Mouse (Mus musculus) embryo, embryonic 11 days (tissue): ENCODE results near the gene Stra6l.

ENCODE experiments used
- DNase-seq: peaks from one replicate; pipeline ENCODE4 v3.0.0-alpha.2; 2015

The Stra6l gene

GRCm38 (mm10) chr4:45848109-45848824 lies at the start of gene Stra6l:
Gene Stra6l (plus strand): TSS chr4:45848664.
- DNase-seq = peak; percentile 48

- peak; percentile 88 for DNase-seq
Measured at GRCm38 (mm10) chr4:45798964-45799363, 49.5 kb upstream of the Stra6l start, which contains the start of gene Aldh1b1. Gene Aldh1b1 (plus strand): TSS chr4:45799022.

- no peak for DNase-seq
Measured at GRCm38 (mm10) chr4:45799956-45800537, 48.4 kb upstream of the Stra6l start.

GRCm38 (mm10) chr4:45802900-45803299 lies 45.6 kb upstream of the Stra6l start:
- DNase-seq = no peak

- DNase-seq = no peak
Measured at GRCm38 (mm10) chr4:45808034-45808433, 40.4 kb upstream of the Stra6l start.

- DNase-seq = no peak
Measured at GRCm38 (mm10) chr4:45811250-45811649, 37.2 kb upstream of the Stra6l start.

- peak; percentile 83 for DNase-seq
Measured at GRCm38 (mm10) chr4:45815542-45815941, 32.9 kb upstream of the Stra6l start.

- no peak for DNase-seq
Measured at GRCm38 (mm10) chr4:45818814-45819207, 29.7 kb upstream of the Stra6l start.

- DNase-seq = peak; percentile 82
Measured at GRCm38 (mm10) chr4:45819208-45819931, 29.1 kb upstream of the Stra6l start.

GRCm38 (mm10) chr4:45820074-45820830 lies 28.2 kb upstream of the Stra6l start:
- DNase-seq = peak; percentile 72

- DNase-seq = no peak
Measured at GRCm38 (mm10) chr4:45821995-45822394, 26.5 kb upstream of the Stra6l start.

GRCm38 (mm10) chr4:45822781-45823575 lies 25.5 kb upstream of the Stra6l start:
- DNase-seq = peak; percentile 68

- DNase-seq = peak; percentile 69
Measured at GRCm38 (mm10) chr4:45824049-45824760, 24.3 kb upstream of the Stra6l start.

- DNase-seq = no peak
Measured at GRCm38 (mm10) chr4:45824761-45825556, 23.5 kb upstream of the Stra6l start.

GRCm38 (mm10) chr4:45826275-45827040 lies 22.0 kb upstream of the Stra6l start, which contains the start of gene Igfbpl1:
Gene Igfbpl1 (minus strand): TSS chr4:45826923.
- DNase-seq = peak; percentile 76

GRCm38 (mm10) chr4:45829907-45830759 lies 18.3 kb upstream of the Stra6l start:
- DNase-seq = no peak

GRCm38 (mm10) chr4:45831996-45832395 lies 16.5 kb upstream of the Stra6l start:
- DNase-seq = no peak

GRCm38 (mm10) chr4:45833461-45833860 lies 15.0 kb upstream of the Stra6l start:
- DNase-seq = no peak

GRCm38 (mm10) chr4:45844355-45844754 lies 4.1 kb upstream of the Stra6l start:
- peak; percentile 63 for DNase-seq
